Mouse (Mus musculus): Measurements from ENCODE around the gene Mstn. TPM values are rescaled to one million over a fixed set of nuclear protein-coding genes. Genes with fewer than 3 reads are reported as not detected.

The Mstn gene
- total RNA-seq, 2 experiments from 2014 or later = 35.2 to 62.1 TPM

DNA sequence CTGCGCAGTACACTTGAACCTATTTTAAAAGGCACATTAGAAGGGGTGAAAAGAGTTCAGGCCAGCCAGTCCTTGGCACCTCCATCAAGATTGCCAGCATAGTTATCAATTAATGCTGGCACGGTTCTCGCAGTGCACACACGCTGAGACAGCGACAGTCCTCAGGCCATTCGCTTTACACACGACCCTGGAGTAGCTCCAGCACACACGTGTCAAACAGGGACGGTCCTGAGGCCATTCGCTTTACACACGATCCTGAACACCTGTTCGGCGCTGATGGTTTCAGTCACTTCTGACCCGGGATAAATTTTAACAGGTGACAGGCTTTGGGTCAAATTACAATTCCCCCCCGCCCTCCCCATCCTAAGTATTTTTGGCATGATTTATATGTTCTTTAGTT, 23.8 kb downstream of the Mstn start:
- DNase-seq = no peak
- intact Hi-C loops (cut with DNase I) = no loop called here

DNA sequence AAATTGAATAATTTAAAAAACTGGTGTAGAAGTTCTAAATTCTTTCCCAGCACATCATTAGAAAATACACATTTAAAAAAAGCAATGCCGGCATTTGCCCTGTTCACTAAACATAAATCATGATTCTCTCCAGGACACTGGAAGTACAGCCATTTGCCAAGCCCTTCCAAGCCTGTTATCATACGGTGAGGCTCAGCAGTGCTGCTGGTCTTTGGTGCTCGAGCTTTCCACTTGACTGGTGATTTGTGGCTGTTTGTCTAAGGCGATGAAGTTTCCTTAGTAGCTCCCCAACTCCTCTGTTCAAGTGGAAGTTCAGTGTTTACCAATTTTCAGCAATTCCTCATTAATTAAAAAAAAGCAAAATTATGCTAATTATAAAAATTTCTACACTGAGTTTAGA, 24.6 kb downstream of the Mstn start:
- DNase-seq = no peak
- intact Hi-C loops (cut with DNase I) = no loop called here

DNA sequence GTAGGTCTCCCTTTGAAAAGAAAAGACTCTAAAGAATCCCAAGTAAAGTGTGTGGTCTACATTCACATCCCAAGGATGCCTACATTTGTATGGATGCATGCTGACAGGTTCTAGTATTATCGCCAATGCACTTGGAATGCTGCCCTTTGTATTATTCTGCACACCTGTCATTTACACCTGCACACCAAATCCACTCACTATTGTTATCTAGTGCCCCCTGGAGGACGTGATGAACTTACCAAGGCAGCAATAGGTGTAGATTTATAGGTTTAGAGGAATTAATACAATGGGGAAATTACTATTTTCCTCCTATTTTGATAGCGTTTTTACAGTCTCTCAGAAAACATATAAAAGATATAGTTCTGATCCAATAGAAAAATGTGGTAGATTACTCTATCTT, 31.7 kb downstream of the Mstn start:
- no peak for DNase-seq
- intact Hi-C loops (cut with DNase I) = loop anchor here (5.0 kb wide), 1 partner anchor 36 kb away; no protein-coding TSS in a partner anchor

DNA sequence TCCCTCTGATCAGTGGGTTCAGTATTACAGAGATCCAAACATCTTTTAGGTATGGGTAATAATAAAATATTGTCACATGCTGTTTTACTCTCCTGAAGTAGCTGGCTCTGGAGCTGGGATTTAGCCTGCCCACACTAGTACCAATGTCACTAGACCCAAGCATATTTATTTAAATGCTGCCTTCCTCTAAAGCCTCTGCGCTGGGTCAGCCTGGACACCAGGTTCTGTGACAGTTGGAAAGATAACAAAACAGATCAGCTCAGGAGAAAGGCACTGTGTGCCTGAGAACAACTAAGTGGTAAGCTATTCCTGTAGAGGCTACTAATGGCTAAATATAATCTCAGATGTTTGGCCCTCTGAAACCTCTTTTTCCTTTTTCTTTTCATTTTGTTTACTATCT, 49.1 kb downstream of the Mstn start:
- intact Hi-C loops (cut with DNase I) = no loop called here
- no peak for DNase-seq

Other genes with a start within 250 kb of the Mstn start
- 1 to 10 TPM; 6.6 to 9.0 TPM for gene Inpp1, start 244.0 kb upstream of the Mstn start, total RNA-seq (2021)
- 10 to 100 TPM; 35.7 to 37.3 TPM for gene Hibch, start 216.7 kb upstream of the Mstn start, total RNA-seq (2021)
- 1 to 10 TPM in 1 of 2 experiments, under 1 TPM in 1; 0.89 to 1.5 TPM for gene 1700019D03Rik, start 41.5 kb upstream of the Mstn start, total RNA-seq (2021)
- gene 1700019A02Rik, start 126.0 kb downstream of the Mstn start, total RNA-seq (2021) = not detected
- 1 to 10 TPM; 3.9 to 4.4 TPM for gene Pms1, start 235.4 kb downstream of the Mstn start, total RNA-seq (2021)
- 1 to 10 TPM; 5.6 to 6.9 TPM for gene Ormdl1, start 235.5 kb downstream of the Mstn start, total RNA-seq (2021)
- 1 to 10 TPM; 1.2 to 1.6 TPM for gene Gm28778, start 235.5 kb downstream of the Mstn start, total RNA-seq (2021)